Mouse (Mus musculus): ENCODE data around the gene Pnpo.

- TF ChIP-seq CTCF (IDR thresholded peaks at IDR 0.05; ENCODE audit: control insufficient read depth, insufficient read depth, low read length): no peak
- TF ChIP-seq POLR2A (IDR thresholded peaks at IDR 0.05; ENCODE audit: borderline replicate concordance, control insufficient read depth, low read depth, low read length): no peak
These were observed 24.7 kb upstream of the Pnpo start for GRCm38 (mm10) chr11:96968476-96968875.
